ENCODE assay signal across 12 mouse cellular contexts in genomic region chr11:118858305-118858704, GRCm38 (mm10). TPM values are rescaled to one million over a fixed set of nuclear protein-coding genes. Genes with fewer than 3 reads are reported as not detected.
DNase-seq lines count a peak whose midpoint lies in the region; ATAC-seq and TF ChIP-seq lines count a peak whose summit lies in the region.
"Had no signal": no experiment of that assay in that cellular context is flagged by ENCODE, and none has a peak within 500 bp of the region (broad histone marks: within the 10 kb centered on the region; RNA-seq: fewer than 3 reads in every experiment).

No protein-coding gene starts in this region.

- 57% methylated on average over 11 of the region's 11 CpGs for WGBS in forebrain, postnatal 0 days
- 89% methylated on average over 11 of the region's 11 CpGs for WGBS in forebrain, embryonic 10.5 days
- WGBS in hindbrain, postnatal 0 days: 50% methylated on average over 11 of the region's 11 CpGs

- ATAC-seq in forebrain, postnatal 0 days: peak; percentile 42; the same call in 1 of the 2 replicates
- no peak for ATAC-seq in hindbrain, postnatal 0 days

- no peak for DNase-seq in forebrain, postnatal 0 days
- no peak for DNase-seq in forebrain, embryonic 10.5 days (ENCODE audit: extremely low spot score, low spot score)
- DNase-seq in brain, adult 2 months (ENCODE audit: low read depth, low spot score): peak; percentile 92
- peak; percentile 95 for DNase-seq in cerebellum, adult 9-11 months
- peak; percentile 50 for DNase-seq in hindbrain, postnatal 0 days (ENCODE audit: low spot score)
- no peak for DNase-seq in heart, adult 11 months
- no peak for DNase-seq in adrenal gland, adult 8-10 months
- no peak for DNase-seq in thymus, postnatal 0 days (ENCODE audit: low spot score)
- DNase-seq: kidney, adult 2 months had no signal

- H3K27ac ChIP-seq in forebrain, postnatal 0 days (ENCODE audit: low read depth, low read length): peak overlapping the region; percentile 45; the same call in 1 of the 2 replicates
- no peak overlapping the region for H3K27ac ChIP-seq in forebrain, embryonic 10.5 days
- H3K27ac ChIP-seq in hindbrain, postnatal 0 days: peak overlapping the region; percentile 48; the same call in 1 of the 2 replicates
- H3K27ac ChIP-seq: embryonic facial prominence, embryonic 12.5 days; heart, embryonic 13.5 days had no signal

- TF ChIP-seq CTCF in forebrain, postnatal 0 days (IDR thresholded peaks at IDR 0.05; ENCODE audit: low read depth): no peak
- TF ChIP-seq CTCF in hindbrain, postnatal 0 days (IDR thresholded peaks at IDR 0.05; ENCODE audit: low read depth): no peak

- no peaks in the 10 kb centered on the region for H3K27me3 ChIP-seq in forebrain, postnatal 0 days (ENCODE audit: insufficient read depth, low read length)
- no peaks in the 10 kb centered on the region for H3K27me3 ChIP-seq in forebrain, embryonic 10.5 days (ENCODE audit: poor library complexity, severe bottlenecking)
- no peaks in the 10 kb centered on the region for H3K27me3 ChIP-seq in hindbrain, postnatal 0 days (ENCODE audit: insufficient read depth, low read length)
- H3K27me3 ChIP-seq: embryonic facial prominence, embryonic 12.5 days had no signal

- H3K9me3 ChIP-seq in forebrain, postnatal 0 days (ENCODE audit: low read length): no peaks in the 10 kb centered on the region
- H3K9me3 ChIP-seq in forebrain, embryonic 10.5 days: no peaks in the 10 kb centered on the region
- no peaks in the 10 kb centered on the region for H3K9me3 ChIP-seq in hindbrain, postnatal 0 days (ENCODE audit: low read length)
- H3K9me3 ChIP-seq: embryonic facial prominence, embryonic 12.5 days; heart, embryonic 13.5 days had no signal

- no peak overlapping the region for H3K4me3 ChIP-seq in forebrain, postnatal 0 days (ENCODE audit: low read depth, low read length)
- H3K4me3 ChIP-seq in forebrain, embryonic 10.5 days: no peak overlapping the region
- no peak overlapping the region for H3K4me3 ChIP-seq in hindbrain, postnatal 0 days (ENCODE audit: low read length)
- H3K4me3 ChIP-seq: embryonic facial prominence, embryonic 12.5 days; heart, embryonic 13.5 days had no signal

- no peak overlapping the region for H3K4me2 ChIP-seq in forebrain, postnatal 0 days (ENCODE audit: low read depth)
- H3K4me2 ChIP-seq in hindbrain, postnatal 0 days (ENCODE audit: low read depth, low read length): no peak overlapping the region
- H3K4me2 ChIP-seq: embryonic facial prominence, embryonic 12.5 days; heart, embryonic 13.5 days had no signal

- no peaks in the 10 kb centered on the region for H3K36me3 ChIP-seq in forebrain, postnatal 0 days (ENCODE audit: insufficient read depth)
- H3K36me3 ChIP-seq in forebrain, embryonic 10.5 days (replicated peaks): no peaks in the 10 kb centered on the region
- H3K36me3 ChIP-seq in hindbrain, postnatal 0 days (ENCODE audit: insufficient read depth, low read length): no peaks in the 10 kb centered on the region
- H3K36me3 ChIP-seq: embryonic facial prominence, embryonic 12.5 days; heart, embryonic 13.5 days had no signal

- H3K9ac ChIP-seq in forebrain, postnatal 0 days: no peak overlapping the region
- H3K9ac ChIP-seq in hindbrain, postnatal 0 days (replicated peaks; ENCODE audit: low read length): no peak overlapping the region
- H3K9ac ChIP-seq: embryonic facial prominence, embryonic 12.5 days; heart, embryonic 13.5 days had no signal

- H3K4me1 ChIP-seq in forebrain, postnatal 0 days (ENCODE audit: insufficient read depth): no peaks in the 10 kb centered on the region
- H3K4me1 ChIP-seq in forebrain, embryonic 10.5 days: peaks cover 13% of the 10 kb centered on the region
- no peaks in the 10 kb centered on the region for H3K4me1 ChIP-seq in hindbrain, postnatal 0 days (ENCODE audit: insufficient read depth, low read length)
- H3K4me1 ChIP-seq: embryonic facial prominence, embryonic 12.5 days; heart, embryonic 13.5 days had no signal

RNA-seq across cellular contexts. Expression of gene Rbfox3, which starts 53.1 kb away (rescaled TPM):
- total RNA-seq in forebrain, postnatal 0 days (2014; rRNA removed): 37.3 and 43.7 TPM in 2 replicates
- polyA plus RNA-seq in forebrain, postnatal 0 days (2015; fragmentation: Nextera tagmentation; extraction: Ambion mirVana): 72.7 and 82.3 TPM in 2 replicates
- polyA plus RNA-seq in forebrain, embryonic 10.5 days (2016; fragmentation: Nextera tagmentation; extraction: Ambion mirVana): 2.0 and 2.6 TPM in 2 replicates
- 50.0 and 52.6 TPM in 2 replicates for total RNA-seq in hindbrain, postnatal 0 days (2014; rRNA removed)
- polyA plus RNA-seq in hindbrain, postnatal 0 days (2015; fragmentation: Nextera tagmentation; extraction: Ambion mirVana): 75.5 and 76.8 TPM in 2 replicates
- 10 to 100 TPM in 1 of 4 experiments, 1 to 10 TPM in 3; 5.3 to 13.6 (median 7.8) TPM for total RNA-seq in adrenal gland, adult 8-10 months (2022)
- 0.26 and 0.28 TPM in 2 replicates for polyA plus RNA-seq in thymus, postnatal 0 days (2015; fragmentation: Nextera tagmentation; extraction: Ambion mirVana)
- total RNA-seq: hematopoietic stem cell, adult 5-6 weeks had no signal

Comparison
In these comparisons a context has a peak if more than half of its experiments do, and no peak if none do; other contexts are left out.
1. RNA of gene Rbfox3, which starts 53.1 kb away (polyA plus RNA-seq): 72.7 to 82.3 TPM in forebrain, postnatal 0 days and 75.5 to 76.8 TPM in hindbrain, postnatal 0 days; 2.0 to 2.6 TPM in forebrain, embryonic 10.5 days and 0.26 to 0.28 TPM in thymus, postnatal 0 days; every median in the first group is over 10 times any median in the second.
2. DNase-seq: peak in brain, adult 2 months (single experiment), cerebellum, adult 9-11 months (single experiment) and hindbrain, postnatal 0 days (single experiment); none in forebrain, postnatal 0 days (single experiment), forebrain, embryonic 10.5 days (single experiment), heart, adult 11 months (single experiment), adrenal gland, adult 8-10 months (single experiment) and thymus, postnatal 0 days (single experiment).